ENCODE assay signal across 22 mouse cellular contexts in genomic region chr14:33374089-33374488, GRCm38 (mm10).
"Had no signal": no experiment of that assay in that cellular context is flagged by ENCODE, and none has a peak within 500 bp of the region (broad histone marks: within the 10 kb centered on the region; RNA-seq: fewer than 3 reads in every experiment).

No protein-coding gene starts in this region.

- ATAC-seq: hindbrain, embryonic 16.5 days; intestine, embryonic 15.5 days; midbrain, embryonic 15.5 days had no signal

- H3K36me3 ChIP-seq: intestine, embryonic 15.5 days; midbrain, embryonic 15.5 days; stomach, embryonic 15.5 days had no signal

- H3K9me3 ChIP-seq: intestine, embryonic 15.5 days; kidney, embryonic 15.5 days; limb, embryonic 10.5 days; limb, embryonic 13.5 days; midbrain, embryonic 12.5 days; midbrain, embryonic 15.5 days; neural tube, embryonic 12.5 days; neural tube, embryonic 15.5 days; stomach, embryonic 15.5 days had no signal

- H3K27me3 ChIP-seq: intestine, embryonic 15.5 days; kidney, embryonic 15.5 days; limb, embryonic 13.5 days; midbrain, embryonic 12.5 days; midbrain, embryonic 15.5 days; neural tube, embryonic 12.5 days; neural tube, embryonic 15.5 days; stomach, embryonic 15.5 days had no signal

- H3K4me3 ChIP-seq: intestine, embryonic 15.5 days; kidney, embryonic 15.5 days; limb, embryonic 10.5 days; limb, embryonic 13.5 days; midbrain, embryonic 12.5 days; midbrain, embryonic 15.5 days; neural tube, embryonic 12.5 days; neural tube, embryonic 15.5 days; stomach, embryonic 15.5 days had no signal

- DNase-seq: kidney, adult 11 months; kidney, adult 8-10 months; kidney, postnatal 14 days; kidney, postnatal 4 days; layer of hippocampus, adult 9-11 months; lung, embryonic 14.5 days; lung, postnatal 14 days; lung, postnatal 4 days; right cerebral cortex, adult 18-20 months; right cerebral cortex, postnatal 14 days; right cerebral cortex, postnatal 4 days; thymus, postnatal 25 days had no signal

- H3K9ac ChIP-seq: intestine, embryonic 15.5 days; kidney, embryonic 15.5 days; limb, embryonic 13.5 days; lung, embryonic 14.5 days; midbrain, embryonic 12.5 days; midbrain, embryonic 15.5 days; neural tube, embryonic 12.5 days; neural tube, embryonic 15.5 days; stomach, embryonic 15.5 days had no signal

- H3K27ac ChIP-seq: intestine, embryonic 15.5 days; kidney, embryonic 15.5 days; limb, embryonic 10.5 days; limb, embryonic 13.5 days; midbrain, embryonic 12.5 days; midbrain, embryonic 15.5 days; neural tube, embryonic 12.5 days; neural tube, embryonic 15.5 days; stomach, embryonic 15.5 days had no signal

- H3K4me2 ChIP-seq: intestine, embryonic 15.5 days; kidney, embryonic 15.5 days; limb, embryonic 13.5 days; lung, embryonic 14.5 days; midbrain, embryonic 12.5 days; midbrain, embryonic 15.5 days; neural tube, embryonic 12.5 days; neural tube, embryonic 15.5 days; stomach, embryonic 15.5 days had no signal
